Mouse (Mus musculus) testis, adult 2 months (tissue): Measurements from ENCODE around the gene Tpx2. TPM values are rescaled to one million over a fixed set of nuclear protein-coding genes. Genes with fewer than 3 reads are reported as not detected.

Source experiments
- H3K27ac ChIP-seq: fragments of 200-500 bp; 2 replicates; pipeline ENCODE4 v1.5.1; 2012; ENCODE audit warnings: low read depth, low read length; ENCODE audit not compliant: control insufficient read depth, insufficient read depth
- H3K27me3 ChIP-seq: fragments of 200-500 bp; 2 replicates; pipeline ENCODE4 v1.6.1; 2012; ENCODE audit warnings: mild to moderate bottlenecking, low read length, moderate library complexity; ENCODE audit not compliant: control insufficient read depth, insufficient read depth
- H3K36me3 ChIP-seq: fragments of 200-500 bp; 2 replicates; pipeline ENCODE4 v1.6.1; 2012; ENCODE audit warnings: mild to moderate bottlenecking, low read length; ENCODE audit not compliant: control insufficient read depth, insufficient read depth
- H3K4me1 ChIP-seq: fragments of 200-500 bp; 2 replicates; pipeline ENCODE4 v1.6.1; 2012; ENCODE audit warnings: low read length; ENCODE audit not compliant: control insufficient read depth, insufficient read depth
- H3K4me3 ChIP-seq: fragments of 200-500 bp; 2 replicates; pipeline ENCODE4 v1.5.1; 2012; ENCODE audit warnings: low read depth, mild to moderate bottlenecking, low read length, moderate library complexity, mixed read lengths; ENCODE audit not compliant: control insufficient read depth
- CTCF ChIP-seq: fragments of 200-500 bp; IDR thresholded peaks from 2 replicates; pipeline ENCODE4 v1.5.1; 2012; ENCODE audit warnings: low read depth, mild to moderate bottlenecking, inconsistent platforms, low read length, moderate library complexity; ENCODE audit not compliant: control insufficient read depth, insufficient read depth, insufficient replicate concordance
- POLR2A ChIP-seq: fragments of 200-500 bp; IDR thresholded peaks from 2 replicates; pipeline ENCODE4 v1.6.1; 2012; ENCODE audit warnings: low read depth, mild to moderate bottlenecking, inconsistent platforms, low read length, moderate library complexity; ENCODE audit not compliant: control insufficient read depth
- polyA plus RNA-seq: library from polyadenylated mRNA; depleted of rRNA; stranded (reverse); fragments of >200 nt; gene quantifications from 2 replicates; pipeline ENCODE4 v1.2.3, GENCODE M21; 2012

Tpx2 gene
- polyA plus RNA-seq, 1 experiment = 9.0 TPM

DNA sequence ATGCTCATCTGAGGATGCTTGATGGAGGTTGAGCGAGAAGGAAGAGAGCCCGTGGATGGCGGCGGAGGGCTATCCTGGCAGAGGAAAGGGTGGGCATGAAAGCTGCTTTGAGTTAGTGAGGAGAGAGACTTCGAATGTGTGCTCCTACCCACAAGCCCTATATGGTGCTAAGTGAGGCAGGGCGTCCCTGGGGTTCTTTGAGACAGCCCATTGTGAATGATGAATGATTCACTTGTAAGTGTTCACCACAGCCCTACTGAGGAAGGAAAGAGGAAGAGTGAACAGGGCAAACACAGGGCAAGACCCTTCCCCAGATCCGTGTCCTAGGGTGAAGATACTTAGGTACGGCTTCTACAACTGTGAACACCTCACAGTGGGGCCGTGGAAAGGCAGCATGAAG, 79.1 kb downstream of the Tpx2 start:
- no peak for TF ChIP-seq POLR2A
- no peak for TF ChIP-seq CTCF
- Histone ChIP-seq H3K4me1 (peaks cover 10% of the 10 kb centered on the region), H3K27me3 (no peaks in the 10 kb centered on the region), H3K4me3 (no peak overlapping the region), H3K27ac (peak overlapping the region; percentile 46), H3K36me3 (no peaks in the 10 kb centered on the region)

DNA sequence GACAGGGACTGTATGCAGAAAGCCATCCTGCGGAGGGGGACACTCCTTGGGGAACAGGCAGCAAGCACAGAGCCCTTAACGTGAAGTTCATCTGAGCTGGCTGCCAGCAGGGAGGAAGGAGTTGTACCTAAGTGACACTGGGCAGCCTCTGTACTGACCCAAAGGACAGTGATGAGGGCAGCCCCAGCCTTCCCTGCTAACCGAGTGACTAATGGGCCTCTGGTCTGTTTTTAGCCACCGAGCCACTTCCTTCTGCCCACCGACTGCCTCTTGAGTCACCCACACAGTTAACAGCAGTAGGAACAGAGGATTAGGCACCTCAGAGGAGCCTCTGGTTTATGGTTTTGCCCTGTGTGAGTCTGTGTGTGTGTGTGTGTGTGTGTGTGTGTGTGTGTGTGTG, 79.6 kb downstream of the Tpx2 start:
- Histone ChIP-seq H3K27ac (peak overlapping the region; percentile 46), H3K36me3 (no peaks in the 10 kb centered on the region), H3K4me1 (peaks cover 14% of the 10 kb centered on the region), H3K27me3 (no peaks in the 10 kb centered on the region), H3K4me3 (no peak overlapping the region)
- no peak for TF ChIP-seq CTCF
- TF ChIP-seq POLR2A = no peak

DNA sequence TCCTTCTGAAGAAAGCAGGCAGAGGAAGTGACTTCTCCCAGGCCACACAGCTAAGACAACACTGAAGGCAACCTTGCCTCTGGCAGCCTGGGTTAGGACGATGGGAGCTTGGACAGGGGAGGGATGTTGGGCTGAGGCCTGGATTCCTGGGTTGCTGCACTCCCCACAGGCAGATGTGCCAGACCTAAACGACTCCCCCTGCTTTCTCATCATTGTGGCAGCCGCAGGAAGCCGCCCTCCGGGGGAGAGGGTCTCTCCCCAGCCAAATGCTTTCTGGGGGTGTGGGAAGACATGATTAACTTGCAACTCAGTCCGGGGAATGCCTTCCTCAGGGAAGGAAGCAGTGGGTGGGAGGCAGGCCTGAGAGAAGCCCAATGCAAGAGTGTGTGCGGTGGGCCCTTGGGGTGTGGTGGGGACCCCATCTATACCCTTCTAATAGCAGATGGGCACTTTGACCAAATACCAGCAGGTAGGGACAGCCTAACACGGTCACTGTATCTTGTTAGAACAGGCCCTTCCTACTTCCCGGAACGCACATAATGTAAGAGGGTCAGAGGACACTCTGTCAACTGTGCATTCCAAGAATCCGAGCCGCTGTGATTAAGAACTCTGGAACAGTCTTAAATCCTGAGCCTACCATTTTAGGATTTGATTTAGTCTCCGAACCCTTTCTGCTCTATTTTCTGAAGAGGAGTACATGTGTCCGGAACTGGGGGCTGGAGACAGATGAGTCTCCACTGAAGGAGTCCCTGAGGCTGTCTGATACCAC, 80.6 kb downstream of the Tpx2 start:
- Histone ChIP-seq H3K36me3 (no peaks in the 10 kb centered on the region), H3K27me3 (no peaks in the 10 kb centered on the region), H3K4me3 (no peak overlapping the region), H3K4me1 (peaks cover 22% of the 10 kb centered on the region), H3K27ac (peak overlapping the region; percentile 74)
- TF ChIP-seq POLR2A = no peak
- no peak for TF ChIP-seq CTCF

DNA sequence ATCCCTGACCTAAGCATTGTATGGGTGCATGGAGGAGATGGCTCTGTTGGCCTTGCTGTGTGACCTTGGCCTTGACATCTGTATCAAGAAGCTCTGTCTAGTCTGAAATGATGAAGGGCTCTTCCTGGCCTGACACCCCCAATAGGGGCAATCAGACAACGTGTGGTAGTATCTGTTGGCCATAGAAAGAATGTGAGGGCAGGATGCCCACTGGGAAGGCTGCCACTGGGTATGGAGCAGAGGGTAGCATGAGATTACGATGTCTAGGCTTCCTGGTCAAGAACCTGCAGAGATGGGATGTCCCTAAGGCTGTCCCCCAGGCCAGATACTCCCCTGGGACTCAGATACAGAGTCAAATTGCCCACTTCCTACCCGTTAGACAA, 81.2 kb downstream of the Tpx2 start:
- Histone ChIP-seq H3K4me3 (no peak overlapping the region), H3K36me3 (no peaks in the 10 kb centered on the region), H3K4me1 (peaks cover 22% of the 10 kb centered on the region), H3K27me3 (no peaks in the 10 kb centered on the region), H3K27ac (peak overlapping the region; percentile 74)
- TF ChIP-seq CTCF (no peak), POLR2A (no peak)

DNA sequence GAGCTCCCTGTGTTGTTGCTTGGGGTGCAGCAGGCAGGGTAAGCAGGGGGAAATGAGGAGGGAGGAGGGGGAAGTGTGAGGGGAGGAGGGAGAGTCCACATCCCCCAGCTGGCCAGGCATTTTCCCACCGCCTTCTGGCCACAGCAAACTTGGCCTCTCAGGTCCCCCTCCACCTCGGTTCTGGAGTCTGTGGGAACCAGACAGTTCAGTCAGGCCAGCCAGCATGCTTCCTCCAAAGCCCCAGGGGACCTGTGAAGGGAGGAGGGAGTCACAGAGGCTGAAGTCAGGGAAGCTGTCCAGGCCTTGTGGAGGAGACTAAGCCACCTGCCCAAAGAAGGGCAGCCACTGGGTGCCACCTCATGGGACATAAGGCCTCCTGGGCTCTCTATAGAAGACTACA, 82.5 kb downstream of the Tpx2 start:
- TF ChIP-seq CTCF (no peak), POLR2A (no peak)
- H3K27ac ChIP-seq = peak overlapping the region; percentile 51
- no peaks in the 10 kb centered on the region for H3K36me3 ChIP-seq
- H3K4me1 ChIP-seq = peaks cover 22% of the 10 kb centered on the region
- H3K4me3 ChIP-seq = peak overlapping the region; percentile 16
- no peaks in the 10 kb centered on the region for H3K27me3 ChIP-seq

DNA sequence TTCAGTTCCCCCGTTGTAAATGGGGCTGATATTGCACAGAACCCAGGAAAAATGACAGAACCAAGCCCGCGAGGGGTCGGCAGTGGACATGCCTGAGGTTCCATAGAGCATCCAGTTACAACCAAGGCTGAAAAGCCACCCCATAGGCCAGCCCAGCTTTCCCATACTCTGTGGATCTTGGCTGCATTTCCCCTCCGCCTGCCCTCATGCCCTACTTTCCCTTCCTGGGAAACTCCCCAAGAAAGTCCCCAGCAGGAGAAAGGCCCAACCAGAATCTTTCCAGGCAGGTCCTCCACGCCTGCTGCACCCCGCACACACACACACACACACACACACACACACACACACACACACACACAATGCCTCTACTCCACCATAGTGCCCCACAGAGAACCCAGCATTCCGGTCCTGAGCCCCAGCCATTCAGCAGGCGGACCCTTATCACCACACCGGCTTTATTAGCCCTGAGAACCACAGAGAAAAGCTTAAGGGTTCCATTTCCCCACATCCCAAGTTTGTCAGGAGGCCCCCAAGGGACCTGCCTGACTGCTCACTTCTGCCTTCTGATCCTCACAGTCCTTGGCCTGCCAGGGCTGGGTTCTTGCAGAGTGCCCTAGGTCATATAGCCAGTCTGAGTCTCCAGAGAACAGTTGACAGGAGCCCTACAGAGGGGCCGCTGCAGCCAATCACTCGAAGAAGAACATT, 83.8 kb downstream of the Tpx2 start:
- H3K27me3 ChIP-seq = no peaks in the 10 kb centered on the region
- peak overlapping the region; percentile 51 for H3K27ac ChIP-seq
- TF ChIP-seq CTCF (no peak), POLR2A (no peak)
- peaks cover 20% of the 10 kb centered on the region for H3K4me1 ChIP-seq
- H3K4me3 ChIP-seq = peak overlapping the region; percentile 72
- H3K36me3 ChIP-seq = no peaks in the 10 kb centered on the region

DNA sequence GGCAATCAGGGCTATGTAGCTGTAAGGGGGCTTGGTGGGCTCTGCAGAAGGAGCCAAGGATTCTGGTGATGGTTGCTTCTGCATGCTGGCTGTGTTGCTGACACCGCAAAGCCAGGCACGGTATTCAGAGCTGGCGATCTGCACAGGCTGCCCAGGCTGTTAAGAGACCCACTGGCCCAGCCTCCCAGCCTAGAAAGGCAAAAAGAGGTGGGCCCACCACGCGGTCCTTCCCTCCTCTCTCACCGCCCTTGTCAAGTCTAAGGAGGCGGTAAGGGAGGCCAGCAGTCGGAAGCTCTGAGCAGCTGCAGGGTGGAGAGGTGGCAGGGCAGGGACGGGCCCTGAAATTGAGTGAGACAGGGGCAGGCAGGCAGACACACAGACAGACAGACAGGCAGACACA, 85.3 kb downstream of the Tpx2 start, which contains the start of gene Foxs1:
TSS of gene Foxs1 (minus strand) at position 161 of the 400 bp plus-strand sequence.
- Histone ChIP-seq H3K4me1 (peaks cover 20% of the 10 kb centered on the region), H3K36me3 (no peaks in the 10 kb centered on the region), H3K27ac (peak within 1 kb of the TSS; percentile 35; the same call in 1 of the 2 replicates), H3K4me3 (peak within 1 kb of the TSS; percentile 72), H3K27me3 (no peaks in the 10 kb centered on the region)
- TF ChIP-seq POLR2A (peak; percentile 66; the same call in 1 of the 2 replicates), CTCF (no peak)
